Mouse (Mus musculus): ENCODE measurements around the gene Tnfrsf9. TPM values are rescaled to one million over a fixed set of nuclear protein-coding genes. Genes with fewer than 3 reads are reported as not detected.

Tnfrsf9 gene
- polyA plus RNA-seq, 2 experiments from 2014 or later, result 103 to 140 TPM

- peak; percentile 34 for ATAC-seq
Measured at GRCm38 (mm10) chr4:150937293-150938062, 23.1 kb downstream of the Tnfrsf9 start.

- peak; percentile 55 for ATAC-seq
Measured at GRCm38 (mm10) chr4:150938063-150938452, 23.7 kb downstream of the Tnfrsf9 start.

- ATAC-seq, result peak; percentile 79
Measured at GRCm38 (mm10) chr4:150939991-150940651, 25.8 kb downstream of the Tnfrsf9 start.

- no peak for ATAC-seq
Measured at GRCm38 (mm10) chr4:150944707-150945106, 30.3 kb downstream of the Tnfrsf9 start.

- ATAC-seq, result peak; percentile 87
Measured at GRCm38 (mm10) chr4:150950972-150951371, 36.6 kb downstream of the Tnfrsf9 start.

- no peak for ATAC-seq
Measured at GRCm38 (mm10) chr4:150956369-150957105, 42.2 kb downstream of the Tnfrsf9 start.

GRCm38 (mm10) chr4:150957106-150957458 is 42.7 kb downstream of the Tnfrsf9 start:
- ATAC-seq, result no peak

GRCm38 (mm10) chr4:150958536-150958935 is 44.2 kb downstream of the Tnfrsf9 start:
- no peak for ATAC-seq

GRCm38 (mm10) chr4:150962231-150962630 is 47.9 kb downstream of the Tnfrsf9 start:
- ATAC-seq, result no peak

GRCm38 (mm10) chr4:150963711-150964110 is 49.3 kb downstream of the Tnfrsf9 start:
- ATAC-seq, result no peak

- ATAC-seq, result peak; percentile 82
Measured at GRCm38 (mm10) chr4:150964635-150965554, 50.5 kb downstream of the Tnfrsf9 start.

GRCm38 (mm10) chr4:150965555-150965951 is 51.2 kb downstream of the Tnfrsf9 start:
- no peak for ATAC-seq

- no peak for ATAC-seq
Measured at GRCm38 (mm10) chr4:150966556-150966955, 52.2 kb downstream of the Tnfrsf9 start.

GRCm38 (mm10) chr4:150968956-150969355 is 54.6 kb downstream of the Tnfrsf9 start:
- no peak for ATAC-seq

GRCm38 (mm10) chr4:150973264-150973663 is 58.9 kb downstream of the Tnfrsf9 start:
- ATAC-seq, result no peak

GRCm38 (mm10) chr4:150975145-150975544 is 60.8 kb downstream of the Tnfrsf9 start:
- no peak for ATAC-seq

- no peak for ATAC-seq
Measured at GRCm38 (mm10) chr4:150978156-150978910, 64.0 kb downstream of the Tnfrsf9 start.

GRCm38 (mm10) chr4:150979455-150979854 is 65.1 kb downstream of the Tnfrsf9 start:
- no peak for ATAC-seq

- no peak for ATAC-seq
Measured at GRCm38 (mm10) chr4:150980153-150980552, 65.8 kb downstream of the Tnfrsf9 start.

GRCm38 (mm10) chr4:150990148-150990547 is 75.8 kb downstream of the Tnfrsf9 start:
- ATAC-seq, result no peak

All from activated CD4-positive, CD25-positive, alpha-beta regulatory T cell, adult 4 months (primary cell).